Mouse (Mus musculus) 416B (cell line): ENCODE data around the gene Bcas3.

Experiments used
- DNase-seq: peaks from one replicate; pipeline ENCODE4 v3.0.0; 2011; ENCODE audit warnings: low read depth

Bcas3 gene

DNA sequence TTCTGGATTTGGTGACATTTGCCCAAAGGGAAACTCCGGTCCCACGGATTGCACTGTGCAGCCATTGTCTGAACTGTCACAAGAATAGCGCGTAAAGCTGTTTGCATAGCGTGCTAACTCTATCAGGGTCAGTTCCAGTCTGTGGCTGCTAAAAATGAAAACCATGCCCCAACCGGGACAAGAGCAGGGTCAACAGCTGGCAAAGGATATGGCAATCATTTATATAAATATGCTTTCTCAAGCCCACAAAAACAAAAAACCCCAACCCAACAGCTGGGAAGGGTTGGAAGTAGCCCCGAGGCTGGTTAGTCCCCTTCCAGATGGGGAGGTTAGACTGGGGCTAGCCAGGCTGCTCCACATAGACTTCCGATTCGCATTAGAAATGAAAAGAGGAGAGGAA lies 314.8 kb downstream of the Bcas3 start:
- no peak for DNase-seq

DNA sequence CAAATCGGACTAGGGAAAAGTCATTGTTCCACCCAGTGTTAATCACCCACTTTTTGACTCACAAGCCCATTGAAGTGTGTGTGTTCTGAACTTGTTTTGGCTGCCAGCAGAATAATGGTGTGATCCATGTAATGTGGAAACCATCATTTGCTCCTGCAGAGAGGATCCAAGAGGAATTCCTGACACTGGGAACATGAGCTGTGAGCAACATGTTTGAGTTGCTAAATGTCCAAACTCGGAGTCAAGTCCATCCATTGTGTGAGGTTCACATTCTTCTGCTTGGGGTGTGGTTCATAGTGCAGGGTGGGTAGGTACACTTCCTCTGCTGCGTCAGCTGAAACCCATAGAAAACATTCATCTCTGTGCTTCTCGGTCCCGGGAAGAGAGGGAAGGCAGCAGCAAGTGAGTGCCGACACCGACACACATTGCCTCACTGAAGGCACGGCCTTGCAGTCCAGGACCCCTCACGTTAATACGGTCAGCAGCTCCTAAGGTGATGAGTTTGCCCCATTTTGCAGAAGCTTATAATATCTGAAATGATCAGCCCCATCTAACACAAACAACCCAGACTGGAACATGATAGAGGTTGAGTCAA lies 320.0 kb downstream of the Bcas3 start:
- no peak for DNase-seq

- no peak for DNase-seq
These were observed 322.3 kb downstream of the Bcas3 start for GRCm38 (mm10) chr11:85675244-85675643.

- DNase-seq = no peak
These were observed 323.5 kb downstream of the Bcas3 start for GRCm38 (mm10) chr11:85676357-85677004.

- no peak for DNase-seq
These were observed 325.7 kb downstream of the Bcas3 start for GRCm38 (mm10) chr11:85678666-85679065.

DNA sequence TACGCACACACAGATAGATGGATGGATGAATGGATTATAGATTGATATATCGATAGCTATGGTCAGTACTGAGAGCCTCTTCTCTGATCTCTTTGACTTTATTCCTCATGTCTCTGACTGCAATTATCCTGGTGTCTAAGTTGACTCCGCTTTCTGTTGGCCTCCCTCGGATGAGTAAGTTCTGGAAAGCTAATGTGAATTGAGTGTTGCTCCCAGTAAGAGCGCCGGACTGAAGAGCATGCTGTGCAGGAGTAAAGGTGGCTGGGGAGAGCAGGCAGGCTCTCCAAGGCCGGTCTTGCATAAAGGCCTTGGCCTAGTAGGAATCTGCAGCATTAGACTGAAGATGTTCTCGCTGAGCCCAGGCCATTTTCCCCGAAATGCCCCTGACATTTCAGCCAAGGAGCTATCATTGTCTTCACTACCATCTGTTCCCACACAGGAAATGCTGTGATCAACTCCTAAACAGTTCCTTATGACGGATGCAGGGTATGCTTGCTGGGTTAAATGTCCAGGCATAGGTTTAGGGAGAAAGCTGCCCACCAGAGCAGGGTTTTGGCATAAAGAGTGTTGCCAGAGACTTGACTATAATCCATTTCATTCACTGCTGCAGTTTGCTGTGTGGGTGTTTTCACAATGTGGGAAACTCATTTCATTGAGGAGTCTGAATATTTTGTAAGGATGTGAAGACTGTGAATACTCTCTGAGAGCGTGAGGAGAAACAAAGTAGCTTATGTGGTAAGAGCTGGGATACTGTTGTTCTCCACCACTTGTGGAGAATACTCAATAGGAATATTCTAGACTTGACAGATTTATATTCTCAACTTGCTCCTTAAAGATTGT lies 328.8 kb downstream of the Bcas3 start:
- DNase-seq = no peak

DNA sequence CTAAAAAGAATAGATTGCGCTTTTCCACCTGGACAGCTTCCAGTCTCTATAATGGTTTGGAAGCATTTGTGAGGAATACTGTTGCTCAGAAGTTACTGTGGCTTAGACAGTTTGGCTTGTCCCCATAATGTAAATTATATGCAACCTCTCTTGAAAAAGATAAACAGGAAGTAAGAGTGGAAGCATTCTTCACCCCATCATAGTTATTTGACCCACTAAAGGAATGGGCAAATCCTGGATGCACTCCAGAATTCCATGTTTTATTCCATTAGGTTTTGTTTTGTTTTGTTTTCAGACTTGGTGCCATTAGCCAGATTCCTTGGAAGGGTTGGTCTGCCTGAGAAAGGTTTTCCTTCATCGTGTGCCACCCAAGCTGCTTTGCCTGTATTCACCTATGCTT lies 332.0 kb downstream of the Bcas3 start:
- no peak for DNase-seq

DNA sequence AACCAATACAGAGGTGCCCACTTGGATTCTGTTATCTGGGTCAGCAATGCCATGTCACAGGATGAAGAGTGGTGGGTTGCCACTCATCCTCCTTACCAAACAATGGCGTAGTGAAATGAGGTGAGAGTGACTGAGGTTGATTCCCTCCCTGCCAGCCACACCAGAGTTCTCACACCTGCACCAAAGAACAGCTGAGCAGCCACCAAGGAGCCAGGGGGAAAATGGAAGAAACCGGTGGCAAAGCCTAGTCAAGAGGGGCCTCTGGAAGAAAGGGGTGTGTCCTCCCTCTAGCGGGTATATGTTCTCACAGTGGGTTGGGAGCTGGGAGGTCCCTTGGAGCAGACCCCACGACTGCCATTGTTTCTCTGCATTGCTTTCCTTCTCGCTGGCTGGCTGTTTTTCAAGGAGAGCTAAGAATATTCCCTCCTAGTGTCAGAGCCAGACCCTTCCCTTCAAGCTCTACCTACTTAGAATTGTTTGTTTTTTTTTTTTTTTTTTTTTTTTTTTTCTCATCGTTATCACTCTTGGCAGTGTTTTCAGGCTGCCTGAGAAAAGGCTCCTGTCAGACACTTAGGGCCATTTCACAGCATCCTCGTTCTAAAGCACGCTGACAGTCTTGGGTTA lies 335.0 kb downstream of the Bcas3 start:
- DNase-seq = no peak

GRCm38 (mm10) chr11:85688440-85688838 lies 335.5 kb downstream of the Bcas3 start:
- no peak for DNase-seq

DNA sequence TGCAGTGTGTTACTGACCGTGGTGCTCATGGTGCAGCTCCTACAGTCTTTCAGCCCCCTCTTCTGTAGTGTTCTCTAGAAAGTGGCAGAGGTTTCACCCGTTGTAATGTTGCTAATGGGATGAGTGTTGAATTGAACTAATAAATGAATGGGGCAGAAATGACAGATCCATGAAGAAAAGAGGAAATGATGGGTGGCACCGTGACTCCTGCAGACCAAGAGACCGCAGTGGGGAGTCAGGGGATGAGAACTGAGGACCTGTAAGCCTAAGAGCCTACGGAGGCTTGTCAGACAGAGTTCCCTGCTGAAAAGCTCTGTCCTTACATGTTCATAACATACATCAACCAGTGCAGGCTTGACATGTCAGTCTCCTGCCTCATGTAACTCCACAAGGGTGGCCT lies 336.3 kb downstream of the Bcas3 start:
- no peak for DNase-seq

GRCm38 (mm10) chr11:85691285-85691684 lies 338.3 kb downstream of the Bcas3 start:
- no peak for DNase-seq

GRCm38 (mm10) chr11:85695614-85696263 lies 342.8 kb downstream of the Bcas3 start:
- no peak for DNase-seq

GRCm38 (mm10) chr11:85696491-85697398 lies 343.8 kb downstream of the Bcas3 start:
- DNase-seq = no peak

GRCm38 (mm10) chr11:85697468-85697867 lies 344.5 kb downstream of the Bcas3 start:
- DNase-seq = peak; percentile 68

- DNase-seq = no peak
These were observed 345.3 kb downstream of the Bcas3 start for GRCm38 (mm10) chr11:85698242-85698641.

- no peak for DNase-seq
These were observed 351.2 kb downstream of the Bcas3 start for GRCm38 (mm10) chr11:85704062-85704748.

DNA sequence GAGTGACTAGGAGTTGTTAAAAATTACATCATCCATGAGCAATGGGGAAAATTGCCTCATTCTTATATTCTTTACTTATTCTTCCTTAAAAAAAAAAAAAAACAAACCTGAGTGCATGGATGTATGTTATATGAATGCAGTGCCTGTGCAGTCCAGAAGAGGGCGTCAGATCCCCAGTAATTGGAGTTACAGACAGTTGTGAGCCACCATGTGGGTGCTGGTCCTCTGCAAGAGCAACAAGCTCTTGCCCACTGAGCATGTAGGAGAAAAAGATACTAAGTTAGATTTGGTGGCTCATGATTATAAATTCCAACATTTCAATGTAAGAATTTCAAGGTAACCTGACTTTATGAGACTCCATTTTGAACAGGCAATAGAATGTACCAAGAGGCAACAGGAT lies 353.7 kb downstream of the Bcas3 start:
- peak; percentile 54 for DNase-seq

DNA sequence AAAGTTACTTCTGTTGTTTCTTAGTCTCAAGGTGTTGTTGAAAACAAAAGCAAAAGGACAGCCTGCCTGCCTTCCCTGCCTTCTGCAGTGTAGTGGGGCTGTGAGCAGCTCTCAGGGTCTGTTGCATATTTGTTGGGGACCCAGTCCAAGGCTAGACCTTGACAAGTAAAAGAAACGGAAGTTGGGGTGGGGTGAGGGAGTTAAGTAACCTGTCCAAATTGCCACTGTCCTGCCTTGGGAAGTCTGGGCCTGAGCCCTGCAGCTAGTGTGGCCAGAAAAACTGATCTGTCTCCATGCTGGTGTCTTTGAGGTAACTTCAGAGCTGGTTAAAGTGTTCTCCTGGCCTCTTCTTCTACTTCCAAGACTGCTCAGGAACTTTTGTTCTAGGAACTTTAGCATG lies 354.5 kb downstream of the Bcas3 start:
- no peak for DNase-seq

DNA sequence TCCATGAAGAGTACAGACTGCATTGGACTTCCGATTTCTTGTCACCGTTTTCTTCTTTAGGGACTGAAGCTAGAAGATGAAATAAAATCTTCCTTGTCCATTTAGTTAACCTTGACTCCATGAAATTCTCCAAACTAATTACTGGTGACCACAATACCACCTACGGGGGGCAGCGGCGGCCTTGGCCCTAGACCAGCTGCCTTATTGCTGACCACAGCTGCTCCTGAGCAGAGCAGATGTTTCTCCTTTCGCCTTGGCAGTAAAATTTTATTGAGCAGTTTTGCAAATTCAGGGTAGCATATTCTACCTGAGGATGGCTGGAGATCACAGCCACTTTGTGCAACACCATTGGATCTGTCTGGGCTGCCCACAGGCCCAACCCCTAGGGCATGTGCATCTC lies 356.2 kb downstream of the Bcas3 start:
- DNase-seq = no peak

GRCm38 (mm10) chr11:85710155-85710554 lies 357.2 kb downstream of the Bcas3 start:
- no peak for DNase-seq
